Mouse (Mus musculus) Patski (cell line): ENCODE results near the gene Pex5l. TPM values are rescaled to one million over a fixed set of nuclear protein-coding genes. Genes with fewer than 3 reads are reported as not detected.
A peak's percentile ranks its signal among the peaks of the same experiment; 100 is the strongest.

Experiments
- ATAC-seq: fragments of 100-300 bp; one replicate; pipeline ENCODE4 v1.8.0; 2021
- CTCF ChIA-PET: fragments of 350-600 bp; sonication (Branson Sonifier 250); formaldehyde crosslinking; loops from one replicate; lab custom pipeline; 2022; ENCODE audit warnings: inconsistent platforms; lab: Charles Lee
- POLR2A ChIA-PET: fragments of 350-600 bp; sonication (Branson Sonifier 250); formaldehyde crosslinking; loops from one replicate; lab custom pipeline; 2022; ENCODE audit warnings: antibody characterized with exemption, inconsistent platforms; lab: Charles Lee
- DNase-seq: peaks from one replicate; pipeline ENCODE4 v3.0.0-alpha.2; 2011; ENCODE audit warnings: low read depth, low spot score
- H3K27me3 ChIP-seq: fragments of 371-371 bp; one replicate; pipeline ENCODE4 v1.5.1; 2021
- CTCF ChIP-seq: fragments of 100-300 bp; IDR thresholded peaks from one replicate; pipeline ENCODE4 v1.5.1; 2021
- in situ Hi-C: fragments of 300-500 bp; cut with MboI; formaldehyde crosslinking; loops from 3 replicates; pipeline ENCODE4 v1.11.1; 2018; ENCODE audit warnings: low pct_unique_long_range_greater_than_20kb, mixed read lengths
- polyA plus RNA-seq: library from polyadenylated mRNA; unstranded; gene quantifications from one replicate; pipeline ENCODE4 v1.2.3, GENCODE M21; 2021

Pex5l gene
- polyA plus RNA-seq, 1 experiment from 2014 or later = not detected

GRCm38 (mm10) chr3:33090001-33090400, 53.0 kb downstream of the Pex5l start:
- ChIA-PET CTCF (no interaction called here), POLR2A (no interaction called here)
- ATAC-seq (no peak), DNase-seq (no peak)
- in situ Hi-C loops = no loop called here
- TF ChIP-seq CTCF = no peak
- peaks cover 11% of the 10 kb centered on the region for H3K27me3 ChIP-seq

- TF ChIP-seq CTCF = no peak
- ATAC-seq (no peak), DNase-seq (no peak)
- CTCF ChIA-PET = no interaction called here
- POLR2A ChIA-PET = no interaction called here
- in situ Hi-C loops = no loop called here
- H3K27me3 ChIP-seq = peaks cover 12% of the 10 kb centered on the region
Observed at GRCm38 (mm10) chr3:33089470-33089869, 53.6 kb downstream of the Pex5l start.

GRCm38 (mm10) chr3:33088276-33088675, 54.8 kb downstream of the Pex5l start:
- no peak for ATAC-seq
- ChIA-PET CTCF (no interaction called here), POLR2A (no interaction called here)
- peaks cover 19% of the 10 kb centered on the region for H3K27me3 ChIP-seq
- no peak for DNase-seq
- no peak for TF ChIP-seq CTCF
- in situ Hi-C loops = no loop called here

- peaks cover 34% of the 10 kb centered on the region for H3K27me3 ChIP-seq
- TF ChIP-seq CTCF = no peak
- in situ Hi-C loops = no loop called here
- POLR2A ChIA-PET = no interaction called here
- CTCF ChIA-PET = no interaction called here
- no peak for DNase-seq
- ATAC-seq = no peak
Observed at GRCm38 (mm10) chr3:33082806-33083338, 60.2 kb downstream of the Pex5l start.

GRCm38 (mm10) chr3:33081793-33082192, 61.3 kb downstream of the Pex5l start:
- ATAC-seq = no peak
- no peak for TF ChIP-seq CTCF
- in situ Hi-C loops = no loop called here
- ChIA-PET CTCF (no interaction called here), POLR2A (no interaction called here)
- H3K27me3 ChIP-seq = peaks cover 33% of the 10 kb centered on the region
- DNase-seq = no peak

- ChIA-PET CTCF (no interaction called here), POLR2A (no interaction called here)
- TF ChIP-seq CTCF = no peak
- no peak for ATAC-seq
- DNase-seq = no peak
- in situ Hi-C loops = no loop called here
- H3K27me3 ChIP-seq = peaks cover 33% of the 10 kb centered on the region
Observed at GRCm38 (mm10) chr3:33079658-33080057, 63.4 kb downstream of the Pex5l start.

- POLR2A ChIA-PET = no interaction called here
- CTCF ChIA-PET = no interaction called here
- ATAC-seq = no peak
- in situ Hi-C loops = no loop called here
- no peak for TF ChIP-seq CTCF
- H3K27me3 ChIP-seq = peaks cover 28% of the 10 kb centered on the region
- DNase-seq = no peak
Observed at GRCm38 (mm10) chr3:33079171-33079570, 63.9 kb downstream of the Pex5l start.

- H3K27me3 ChIP-seq = peaks cover 4% of the 10 kb centered on the region
- no peak for ATAC-seq
- POLR2A ChIA-PET = no interaction called here
- TF ChIP-seq CTCF = no peak
- in situ Hi-C loops = no loop called here
- DNase-seq = no peak
- CTCF ChIA-PET = interaction anchor here (1.0 kb wide), 1 partner anchor 18 kb away, joined by 3 read pairs; no protein-coding TSS in a partner anchor
Observed at GRCm38 (mm10) chr3:33075696-33076095, 67.4 kb downstream of the Pex5l start.

- in situ Hi-C loops = no loop called here
- TF ChIP-seq CTCF = no peak
- POLR2A ChIA-PET = no interaction called here
- CTCF ChIA-PET = no interaction called here
- ATAC-seq = peak; percentile 89
- H3K27me3 ChIP-seq = peaks cover 3% of the 10 kb centered on the region
- peak; percentile 87 for DNase-seq
Observed at GRCm38 (mm10) chr3:33074266-33074981, 68.6 kb downstream of the Pex5l start.

- DNase-seq (no peak), ATAC-seq (no peak)
- no peak for TF ChIP-seq CTCF
- POLR2A ChIA-PET = no interaction called here
- CTCF ChIA-PET = interaction anchor here (1.1 to 1.4 kb wide), 2 partner anchors 10 to 20 kb away, joined by 3 to 4 read pairs; no protein-coding TSS in a partner anchor
- H3K27me3 ChIP-seq = peaks cover 3% of the 10 kb centered on the region
- in situ Hi-C loops = no loop called here
Observed at GRCm38 (mm10) chr3:33073905-33074265, 69.2 kb downstream of the Pex5l start.

GRCm38 (mm10) chr3:33070771-33071170, 72.3 kb downstream of the Pex5l start:
- TF ChIP-seq CTCF = no peak
- ChIA-PET POLR2A (no interaction called here), CTCF (no interaction called here)
- in situ Hi-C loops = no loop called here
- DNase-seq (no peak), ATAC-seq (no peak)
- no peaks in the 10 kb centered on the region for H3K27me3 ChIP-seq
